Mouse (Mus musculus) embryo, embryonic 9.5 days (tissue): ENCODE measurements around the gene Hoxd4.

ENCODE experiments used
- DNase-seq: peaks from one replicate; pipeline ENCODE4 v3.0.0-alpha.2; 2017; ENCODE audit errors: extremely low spot score

The Hoxd4 gene

GRCm38 (mm10) chr2:74728303-74728680 is 16.6 kb downstream of the Hoxd4 start:
- peak; percentile 43 for DNase-seq

- DNase-seq: peak; percentile 56
Observed at GRCm38 (mm10) chr2:74730331-74730730, 18.6 kb downstream of the Hoxd4 start.

- DNase-seq: peak; percentile 52
Observed at GRCm38 (mm10) chr2:74731055-74731454, 19.3 kb downstream of the Hoxd4 start.

GRCm38 (mm10) chr2:74731799-74732512 is 20.2 kb downstream of the Hoxd4 start:
- peak; percentile 52 for DNase-seq

GRCm38 (mm10) chr2:74732513-74733316 is 21.0 kb downstream of the Hoxd4 start:
- DNase-seq: peak; percentile 71

GRCm38 (mm10) chr2:74733317-74733661 is 21.6 kb downstream of the Hoxd4 start:
- peak; percentile 52 for DNase-seq

- peak; percentile 66 for DNase-seq
Observed at GRCm38 (mm10) chr2:74733765-74734164, 22.0 kb downstream of the Hoxd4 start.

GRCm38 (mm10) chr2:74734451-74734850 is 22.7 kb downstream of the Hoxd4 start:
- DNase-seq: peak; percentile 79

GRCm38 (mm10) chr2:74734996-74735811 is 23.5 kb downstream of the Hoxd4 start:
- no peak for DNase-seq

- DNase-seq: peak; percentile 81
Observed at GRCm38 (mm10) chr2:74735851-74736687, 24.3 kb downstream of the Hoxd4 start.

- peak; percentile 55 for DNase-seq
Observed at GRCm38 (mm10) chr2:74736688-74737577, 25.2 kb downstream of the Hoxd4 start.

GRCm38 (mm10) chr2:74737578-74738070 is 25.9 kb downstream of the Hoxd4 start:
- DNase-seq: peak; percentile 61

- peak; percentile 72 for DNase-seq
Observed at GRCm38 (mm10) chr2:74738623-74739475, 27.1 kb downstream of the Hoxd4 start.

GRCm38 (mm10) chr2:74739476-74739800 is 27.7 kb downstream of the Hoxd4 start:
- DNase-seq: no peak

- peak; percentile 37 for DNase-seq
Observed at GRCm38 (mm10) chr2:74739869-74740268, 28.1 kb downstream of the Hoxd4 start.

GRCm38 (mm10) chr2:74740311-74741091 is 28.8 kb downstream of the Hoxd4 start:
- DNase-seq: peak; percentile 68

GRCm38 (mm10) chr2:74741252-74741978 is 29.7 kb downstream of the Hoxd4 start:
- DNase-seq: peak; percentile 76

- DNase-seq: peak; percentile 58
Observed at GRCm38 (mm10) chr2:74741979-74742277, 30.2 kb downstream of the Hoxd4 start.
